Mouse (Mus musculus) urinary bladder, postnatal 10 days (tissue): ENCODE data around the gene Adamtsl1.

ENCODE experiments used
- DNase-seq: peaks from one replicate; pipeline ENCODE4 v3.0.0; 2022; ENCODE audit warnings: low spot score

Gene Adamtsl1

GRCm38 (mm10) chr4:85672290-85672689, 158.3 kb downstream of the Adamtsl1 start:
- no peak for DNase-seq

- no peak for DNase-seq
These were observed 163.6 kb downstream of the Adamtsl1 start for GRCm38 (mm10) chr4:85677621-85678020.

GRCm38 (mm10) chr4:85686160-85686559, 172.2 kb downstream of the Adamtsl1 start:
- no peak for DNase-seq

- DNase-seq, result no peak
These were observed 181.3 kb downstream of the Adamtsl1 start for GRCm38 (mm10) chr4:85695237-85695636.

GRCm38 (mm10) chr4:85707352-85708057, 193.5 kb downstream of the Adamtsl1 start:
- no peak for DNase-seq

GRCm38 (mm10) chr4:85709636-85710035, 195.7 kb downstream of the Adamtsl1 start:
- DNase-seq, result no peak

GRCm38 (mm10) chr4:85724999-85725398, 211.0 kb downstream of the Adamtsl1 start:
- no peak for DNase-seq

- no peak for DNase-seq
These were observed 213.8 kb downstream of the Adamtsl1 start for GRCm38 (mm10) chr4:85727731-85728130.

GRCm38 (mm10) chr4:85728416-85728815, 214.4 kb downstream of the Adamtsl1 start:
- no peak for DNase-seq

GRCm38 (mm10) chr4:85740478-85740877, 226.5 kb downstream of the Adamtsl1 start:
- DNase-seq, result no peak

- DNase-seq, result no peak
These were observed 227.9 kb downstream of the Adamtsl1 start for GRCm38 (mm10) chr4:85741825-85742391.

GRCm38 (mm10) chr4:85743427-85743826, 229.5 kb downstream of the Adamtsl1 start:
- no peak for DNase-seq

- DNase-seq, result no peak
These were observed 248.7 kb downstream of the Adamtsl1 start for GRCm38 (mm10) chr4:85762684-85763083.

GRCm38 (mm10) chr4:85763161-85764014, 249.4 kb downstream of the Adamtsl1 start:
- DNase-seq, result no peak

GRCm38 (mm10) chr4:85764015-85764450, 250.1 kb downstream of the Adamtsl1 start:
- no peak for DNase-seq

GRCm38 (mm10) chr4:85764476-85764875, 250.5 kb downstream of the Adamtsl1 start:
- DNase-seq, result no peak

- DNase-seq, result no peak
These were observed 253.7 kb downstream of the Adamtsl1 start for GRCm38 (mm10) chr4:85767666-85768065.

GRCm38 (mm10) chr4:85768107-85768506, 254.1 kb downstream of the Adamtsl1 start:
- DNase-seq, result no peak

- no peak for DNase-seq
These were observed 268.5 kb downstream of the Adamtsl1 start for GRCm38 (mm10) chr4:85782511-85782910.

- no peak for DNase-seq
These were observed 269.9 kb downstream of the Adamtsl1 start for GRCm38 (mm10) chr4:85783768-85784379.

- no peak for DNase-seq
These were observed 270.5 kb downstream of the Adamtsl1 start for GRCm38 (mm10) chr4:85784428-85784827.

- DNase-seq, result no peak
These were observed 276.3 kb downstream of the Adamtsl1 start for GRCm38 (mm10) chr4:85790226-85790625.
